Mouse (Mus musculus): Measurements from ENCODE around the gene Jarid2. TPM values are rescaled to one million over a fixed set of nuclear protein-coding genes. Genes with fewer than 3 reads are reported as not detected.
A peak's percentile ranks its signal among the peaks of the same experiment; 100 is the strongest.

The Jarid2 gene
- polyA plus RNA-seq, 1 experiment from 2014 or later = 39.8 TPM

- no peaks in the 10 kb centered on the region for H3K36me3 ChIP-seq
- WGBS = 77% methylated on average over 3 of the region's 3 CpGs
- H3K9ac ChIP-seq = no peak overlapping the region
- H3K4me1 ChIP-seq = peaks cover 27% of the 10 kb centered on the region
- no peak overlapping the region for H3K4me3 ChIP-seq (replicated peaks)
- H3K27me3 ChIP-seq = no peaks in the 10 kb centered on the region
- no peaks in the 10 kb centered on the region for H3K9me3 ChIP-seq (replicated peaks)
- H3K4me2 ChIP-seq = no peak overlapping the region
- H3K27ac ChIP-seq = no peak overlapping the region
- no peak for ATAC-seq (replicated peaks; ENCODE audit: low FRiP score)
These were observed 63.2 kb downstream of the Jarid2 start for GRCm38 (mm10) chr13:44792361-44792892.

- 47% methylated on average over 3 of the region's 3 CpGs for WGBS
- Histone ChIP-seq H3K9ac (no peak overlapping the region), H3K27me3 (no peaks in the 10 kb centered on the region)
These were observed 66.6 kb downstream of the Jarid2 start for GRCm38 (mm10) chr13:44795891-44796290.

GRCm38 (mm10) chr13:44796775-44797174 lies 67.5 kb downstream of the Jarid2 start:
- Histone ChIP-seq H3K4me2 (no peak overlapping the region), H3K27ac (no peak overlapping the region), H3K27me3 (no peaks in the 10 kb centered on the region), H3K36me3 (no peaks in the 10 kb centered on the region), H3K4me3 (replicated peaks) (no peak overlapping the region), H3K4me1 (peaks cover 36% of the 10 kb centered on the region), H3K9ac (no peak overlapping the region), H3K9me3 (replicated peaks) (no peaks in the 10 kb centered on the region)
- no peak for ATAC-seq (replicated peaks; ENCODE audit: low FRiP score)
- 76% methylated on average over 2 of the region's 2 CpGs for WGBS

More at GRCm38 (mm10) chr13:44795891-44796290, 66.6 kb downstream of the Jarid2 start:
- Histone ChIP-seq H3K4me3 (replicated peaks) (no peak overlapping the region), H3K4me1 (peaks cover 36% of the 10 kb centered on the region), H3K27ac (no peak overlapping the region), H3K9me3 (replicated peaks) (no peaks in the 10 kb centered on the region), H3K36me3 (no peaks in the 10 kb centered on the region), H3K4me2 (no peak overlapping the region)
- 0 out of 2 replicates have a peak, but pooled peaks have one; percentile 18 for ATAC-seq (replicated peaks; ENCODE audit: low FRiP score)

GRCm38 (mm10) chr13:44798280-44798679 lies 69.0 kb downstream of the Jarid2 start:
- no peak overlapping the region for H3K4me3 ChIP-seq (replicated peaks)
- 72% methylated on average over 3 of the region's 3 CpGs for WGBS
- no peaks in the 10 kb centered on the region for H3K9me3 ChIP-seq (replicated peaks)
- H3K27ac ChIP-seq = no peak overlapping the region
- H3K4me2 ChIP-seq = no peak overlapping the region
- H3K36me3 ChIP-seq = no peaks in the 10 kb centered on the region
- H3K27me3 ChIP-seq = no peaks in the 10 kb centered on the region
- no peak for ATAC-seq (replicated peaks; ENCODE audit: low FRiP score)
- peaks cover 34% of the 10 kb centered on the region for H3K4me1 ChIP-seq
- no peak overlapping the region for H3K9ac ChIP-seq

GRCm38 (mm10) chr13:44799166-44799565 lies 69.9 kb downstream of the Jarid2 start:
- Histone ChIP-seq H3K4me3 (replicated peaks) (no peak overlapping the region), H3K27ac (no peak overlapping the region), H3K4me1 (peaks cover 31% of the 10 kb centered on the region), H3K9ac (no peak overlapping the region), H3K36me3 (no peaks in the 10 kb centered on the region), H3K27me3 (no peaks in the 10 kb centered on the region), H3K9me3 (replicated peaks) (no peaks in the 10 kb centered on the region), H3K4me2 (no peak overlapping the region)
- no peak for ATAC-seq (replicated peaks; ENCODE audit: low FRiP score)

- ATAC-seq (replicated peaks; ENCODE audit: low FRiP score) = no peak
- no peaks in the 10 kb centered on the region for H3K9me3 ChIP-seq (replicated peaks)
- no peak overlapping the region for H3K9ac ChIP-seq
- H3K4me2 ChIP-seq = no peak overlapping the region
- no peaks in the 10 kb centered on the region for H3K36me3 ChIP-seq
- WGBS = 73% methylated on average over 7 of the region's 7 CpGs
- H3K27ac ChIP-seq = no peak overlapping the region
- H3K4me1 ChIP-seq = peaks cover 28% of the 10 kb centered on the region
- no peaks in the 10 kb centered on the region for H3K27me3 ChIP-seq
- H3K4me3 ChIP-seq (replicated peaks) = no peak overlapping the region
These were observed 70.8 kb downstream of the Jarid2 start for GRCm38 (mm10) chr13:44800059-44800458.

- H3K36me3 ChIP-seq = no peaks in the 10 kb centered on the region
- no peaks in the 10 kb centered on the region for H3K9me3 ChIP-seq (replicated peaks)
- H3K27me3 ChIP-seq = no peaks in the 10 kb centered on the region
- no peak overlapping the region for H3K4me2 ChIP-seq
- H3K9ac ChIP-seq = no peak overlapping the region
- WGBS = 41% methylated on average over 1 of the region's 1 CpGs
- peaks cover 8% of the 10 kb centered on the region for H3K4me1 ChIP-seq
- H3K4me3 ChIP-seq (replicated peaks) = no peak overlapping the region
- no peak for ATAC-seq (replicated peaks; ENCODE audit: low FRiP score)
- H3K27ac ChIP-seq = no peak overlapping the region
These were observed 75.6 kb downstream of the Jarid2 start for GRCm38 (mm10) chr13:44804876-44805275.

GRCm38 (mm10) chr13:44808307-44808706 lies 79.0 kb downstream of the Jarid2 start:
- Histone ChIP-seq H3K9me3 (replicated peaks) (no peaks in the 10 kb centered on the region), H3K27ac (no peak overlapping the region), H3K36me3 (no peaks in the 10 kb centered on the region), H3K4me2 (no peak overlapping the region), H3K4me3 (replicated peaks) (no peak overlapping the region), H3K4me1 (0 out of 2 replicates have a peak, but pooled peaks cover 13% of the 10 kb centered on the region), H3K27me3 (no peaks in the 10 kb centered on the region), H3K9ac (no peak overlapping the region)
- WGBS = 91% methylated on average over 1 of the region's 1 CpGs
- ATAC-seq (replicated peaks; ENCODE audit: low FRiP score) = no peak

- Histone ChIP-seq H3K9me3 (replicated peaks) (no peaks in the 10 kb centered on the region), H3K27ac (no peak overlapping the region), H3K27me3 (no peaks in the 10 kb centered on the region), H3K9ac (no peak overlapping the region), H3K4me3 (replicated peaks) (no peak overlapping the region), H3K36me3 (no peaks in the 10 kb centered on the region), H3K4me1 (peaks cover 21% of the 10 kb centered on the region; the same call in 1 of the 2 replicates), H3K4me2 (no peak overlapping the region)
- 70% methylated on average over 2 of the region's 2 CpGs for WGBS
- no peak for ATAC-seq (replicated peaks; ENCODE audit: low FRiP score)
These were observed 81.7 kb downstream of the Jarid2 start for GRCm38 (mm10) chr13:44811021-44811420.

GRCm38 (mm10) chr13:44811601-44812000 lies 82.3 kb downstream of the Jarid2 start:
- no peak overlapping the region for H3K4me2 ChIP-seq
- no peak for ATAC-seq (replicated peaks; ENCODE audit: low FRiP score)

GRCm38 (mm10) chr13:44812381-44812780 lies 83.1 kb downstream of the Jarid2 start:
- Histone ChIP-seq H3K4me3 (replicated peaks) (no peak overlapping the region), H3K4me2 (no peak overlapping the region), H3K9ac (no peak overlapping the region), H3K4me1 (peaks cover 20% of the 10 kb centered on the region; the same call in 1 of the 2 replicates), H3K27ac (no peak overlapping the region), H3K36me3 (no peaks in the 10 kb centered on the region), H3K9me3 (replicated peaks) (no peaks in the 10 kb centered on the region), H3K27me3 (no peaks in the 10 kb centered on the region)
- WGBS = 82% methylated on average over 5 of the region's 5 CpGs
- ATAC-seq (replicated peaks; ENCODE audit: low FRiP score) = no peak

More at GRCm38 (mm10) chr13:44811601-44812000, 82.3 kb downstream of the Jarid2 start:
- H3K9me3 ChIP-seq (replicated peaks) = no peaks in the 10 kb centered on the region
- H3K27ac ChIP-seq = no peak overlapping the region
- H3K27me3 ChIP-seq = no peaks in the 10 kb centered on the region
- no peak overlapping the region for H3K4me3 ChIP-seq (replicated peaks)
- H3K9ac ChIP-seq = no peak overlapping the region
- H3K36me3 ChIP-seq = no peaks in the 10 kb centered on the region
- peaks cover 21% of the 10 kb centered on the region; the same call in 1 of the 2 replicates for H3K4me1 ChIP-seq
- 84% methylated on average over 10 of the region's 10 CpGs for WGBS

GRCm38 (mm10) chr13:44819400-44819799 lies 90.1 kb downstream of the Jarid2 start:
- H3K4me3 ChIP-seq (replicated peaks) = no peak overlapping the region
- no peak for ATAC-seq (replicated peaks; ENCODE audit: low FRiP score)
- no peak overlapping the region for H3K9ac ChIP-seq
- 0 out of 2 replicates have a peak overlapping the region, but pooled peaks have one; percentile 27 for H3K27ac ChIP-seq
- WGBS = 23% methylated on average over 4 of the region's 4 CpGs
- no peaks in the 10 kb centered on the region for H3K9me3 ChIP-seq (replicated peaks)
- no peaks in the 10 kb centered on the region for H3K27me3 ChIP-seq
- H3K4me1 ChIP-seq = peaks cover 29% of the 10 kb centered on the region
- H3K36me3 ChIP-seq = peaks cover 4% of the 10 kb centered on the region; the same call in 1 of the 2 replicates
- no peak overlapping the region for H3K4me2 ChIP-seq

GRCm38 (mm10) chr13:44822578-44822977 lies 93.3 kb downstream of the Jarid2 start:
- no peaks in the 10 kb centered on the region for H3K27me3 ChIP-seq
- peaks cover 22% of the 10 kb centered on the region for H3K4me1 ChIP-seq
- no peaks in the 10 kb centered on the region for H3K9me3 ChIP-seq (replicated peaks)
- no peak overlapping the region for H3K4me2 ChIP-seq
- no peak overlapping the region for H3K27ac ChIP-seq
- H3K9ac ChIP-seq = no peak overlapping the region
- H3K4me3 ChIP-seq (replicated peaks) = no peak overlapping the region
- ATAC-seq (replicated peaks; ENCODE audit: low FRiP score) = no peak
- peaks cover 21% of the 10 kb centered on the region for H3K36me3 ChIP-seq
